Mouse (Mus musculus) CH12.LX (cell line): Measurements from ENCODE around the gene Fpgt. TPM values are rescaled to one million over a fixed set of nuclear protein-coding genes. Genes with fewer than 3 reads are reported as not detected.

ENCODE experiments used
- DNase-seq: peaks from one replicate; pipeline ENCODE4 v3.0.0-alpha.2; 2013; ENCODE audit errors: extremely low read depth
- H3K27ac ChIP-seq: 2 replicates; pipeline ENCODE4 v1.5.1; 2012; ENCODE audit warnings: low read depth, mild to moderate bottlenecking, control low read depth, moderate library complexity; ENCODE audit not compliant: insufficient read depth
- H3K27me3 ChIP-seq: replicated peaks from 2 replicates; pipeline ENCODE3; 2012; ENCODE audit warnings: inconsistent platforms
- H3K36me3 ChIP-seq, 2 experiments: replicated peaks in 1 of 2; 2 replicates each; pipeline versions ENCODE3 to v1.6.1; 2012; ENCODE audit warnings: inconsistent platforms in 1 of 2, low read length in 1 of 2, mild to moderate bottlenecking in 1 of 2, mixed read lengths in 1 of 2, moderate library complexity in 1 of 2; ENCODE audit not compliant: control insufficient read depth in 1 of 2, insufficient read depth in 1 of 2
- H3K4me1 ChIP-seq, 2 experiments: 2 replicates each; pipeline ENCODE4 v1.6.1; 2012; ENCODE audit warnings: inconsistent platforms in 1 of 2, moderate library complexity in 1 of 2; ENCODE audit not compliant: insufficient read depth in 2 of 2, control insufficient read depth in 1 of 2
- H3K4me2 ChIP-seq: 2 replicates; pipeline ENCODE4 v1.6.1; 2012; ENCODE audit warnings: low read depth, mild to moderate bottlenecking, control low read depth; ENCODE audit not compliant: poor library complexity, insufficient read depth, severe bottlenecking
- H3K4me3 ChIP-seq, 3 experiments: fragments of 150-350 bp in 1 of 3; sonication (generic) in 1 of 3; replicated peaks in 1 of 3; 2 replicates each; pipeline versions ENCODE3 to v1.5.1; 2011 to 2012; ENCODE audit warnings: low read depth in 2 of 3, low read length in 2 of 3, mild to moderate bottlenecking in 2 of 3, moderate library complexity in 2 of 3, control low read depth in 1 of 3, improper control_type of control experiment in 1 of 3, inconsistent platforms in 1 of 3, mixed read lengths in 1 of 3; ENCODE audit not compliant: poor library complexity in 1 of 3
- H3K79me2 ChIP-seq: replicated peaks from 2 replicates; pipeline ENCODE4 v1.6.1; 2012; ENCODE audit warnings: mild to moderate bottlenecking, moderate library complexity; ENCODE audit not compliant: control insufficient read depth, poor library complexity, insufficient read depth, severe bottlenecking; ENCODE audit errors: extremely low read depth
- H3K9ac ChIP-seq: 2 replicates; pipeline ENCODE4 v1.6.1; 2012; ENCODE audit warnings: low read depth, mild to moderate bottlenecking, control low read depth, moderate library complexity; ENCODE audit not compliant: insufficient read depth
- H3K9me3 ChIP-seq: replicated peaks from 2 replicates; pipeline ENCODE3; 2012; ENCODE audit warnings: low read length, inconsistent platforms, mixed read lengths
- CTCF ChIP-seq, 2 experiments: IDR thresholded peaks in 1 of 2; conservative IDR thresholded peaks in 1 of 2; 2 replicates each; pipeline ENCODE4 v1.5.1; 2011 to 2012; ENCODE audit warnings: low read depth in 2 of 2, low read length in 2 of 2, improper control_type of control experiment in 1 of 2, inconsistent platforms in 1 of 2, mild to moderate bottlenecking in 1 of 2, moderate library complexity in 1 of 2
- ELF1 ChIP-seq: IDR thresholded peaks from 2 replicates; pipeline ENCODE4 v1.6.1; 2014; ENCODE audit warnings: low read depth, mild to moderate bottlenecking, inconsistent platforms, low read length, improper control_type of control experiment
- EP300 ChIP-seq: IDR thresholded peaks from 2 replicates; pipeline ENCODE4 v1.6.1; 2011; ENCODE audit warnings: low read length, improper control_type of control experiment
- GABPA ChIP-seq: IDR thresholded peaks from 2 replicates; pipeline ENCODE4 v1.6.1; 2012; ENCODE audit warnings: low read depth, low read length, improper control_type of control experiment, inconsistent platforms; ENCODE audit not compliant: insufficient replicate concordance
- IRF4 ChIP-seq: IDR thresholded peaks from 2 replicates; pipeline ENCODE4 v1.6.1; 2014; ENCODE audit warnings: low read depth, mild to moderate bottlenecking, inconsistent platforms, low read length, improper control_type of control experiment
- KAT2A ChIP-seq: IDR thresholded peaks from 2 replicates; pipeline ENCODE4 v1.6.1; 2012; ENCODE audit warnings: low read length, improper control_type of control experiment, inconsistent platforms; ENCODE audit not compliant: insufficient replicate concordance
- MAX ChIP-seq: IDR thresholded peaks from 2 replicates; pipeline ENCODE4 v1.6.1; 2011; ENCODE audit warnings: low read length, improper control_type of control experiment
- NELFE ChIP-seq: IDR thresholded peaks from 2 replicates; pipeline ENCODE4 v1.6.1; 2011; ENCODE audit warnings: low read depth, low read length, improper control_type of control experiment
- RAD21 ChIP-seq: IDR thresholded peaks from 2 replicates; pipeline ENCODE4 v1.6.1; 2011; ENCODE audit warnings: low read depth, mild to moderate bottlenecking, low read length, improper control_type of control experiment, moderate library complexity
- RCOR1 ChIP-seq: conservative IDR thresholded peaks from 2 replicates; pipeline ENCODE4 v1.6.1; 2012; ENCODE audit warnings: low read depth, mild to moderate bottlenecking, inconsistent platforms, low read length, improper control_type of control experiment
- SMC3 ChIP-seq: IDR thresholded peaks from 2 replicates; pipeline ENCODE4 v1.6.1; 2011; ENCODE audit warnings: low read depth, low read length, improper control_type of control experiment
- TBP ChIP-seq: conservative IDR thresholded peaks from 2 replicates; pipeline ENCODE4 v1.6.1; 2011; ENCODE audit warnings: low read depth, low read length, improper control_type of control experiment
- ZKSCAN1 ChIP-seq: IDR thresholded peaks from 2 replicates; pipeline ENCODE4 v1.6.1; 2012; ENCODE audit warnings: low read depth, inconsistent platforms, low read length, improper control_type of control experiment, borderline replicate concordance
- dilution Hi-C: fragments of 300-500 bp; cut with MboI; formaldehyde crosslinking; loops from 2 replicates; pipeline ENCODE4 v1.14.3; 2020; ENCODE audit warnings: low sequenced_read_pairs; ENCODE audit not compliant: extremely low pct_unique_long_range_greater_than_20kb, extremely low pct_ligation_motif_present
- in situ Hi-C: fragments of 300-500 bp; cut with MboI; formaldehyde crosslinking; loops from 3 replicates; pipeline ENCODE4 v1.14.3; 2019; ENCODE audit warnings: low sequenced_read_pairs, low pct_ligation_motif_present, low pct_unique_long_range_greater_than_20kb, mixed read lengths
- polyA plus RNA-seq: library from polyadenylated mRNA; unstranded; fragments of >175 nt; gene quantifications from 2 replicates; pipeline ENCODE4 v1.2.1, GENCODE M21; 2012; ENCODE audit warnings: low read depth; ENCODE audit not compliant: insufficient read length
- total RNA-seq, 2 experiments: library from RNA; depleted of rRNA; stranded (reverse); fragments of 300-350 nt in 1 of 2; fragments of >200 nt in 1 of 2; gene quantifications; 2 replicates each; pipeline ENCODE4 v1.2.3; 2012 to 2014

Gene Fpgt
- total and polyA plus RNA-seq, 3 experiments, result 16.2 to 52.3 (median 16.7) TPM

DNA sequence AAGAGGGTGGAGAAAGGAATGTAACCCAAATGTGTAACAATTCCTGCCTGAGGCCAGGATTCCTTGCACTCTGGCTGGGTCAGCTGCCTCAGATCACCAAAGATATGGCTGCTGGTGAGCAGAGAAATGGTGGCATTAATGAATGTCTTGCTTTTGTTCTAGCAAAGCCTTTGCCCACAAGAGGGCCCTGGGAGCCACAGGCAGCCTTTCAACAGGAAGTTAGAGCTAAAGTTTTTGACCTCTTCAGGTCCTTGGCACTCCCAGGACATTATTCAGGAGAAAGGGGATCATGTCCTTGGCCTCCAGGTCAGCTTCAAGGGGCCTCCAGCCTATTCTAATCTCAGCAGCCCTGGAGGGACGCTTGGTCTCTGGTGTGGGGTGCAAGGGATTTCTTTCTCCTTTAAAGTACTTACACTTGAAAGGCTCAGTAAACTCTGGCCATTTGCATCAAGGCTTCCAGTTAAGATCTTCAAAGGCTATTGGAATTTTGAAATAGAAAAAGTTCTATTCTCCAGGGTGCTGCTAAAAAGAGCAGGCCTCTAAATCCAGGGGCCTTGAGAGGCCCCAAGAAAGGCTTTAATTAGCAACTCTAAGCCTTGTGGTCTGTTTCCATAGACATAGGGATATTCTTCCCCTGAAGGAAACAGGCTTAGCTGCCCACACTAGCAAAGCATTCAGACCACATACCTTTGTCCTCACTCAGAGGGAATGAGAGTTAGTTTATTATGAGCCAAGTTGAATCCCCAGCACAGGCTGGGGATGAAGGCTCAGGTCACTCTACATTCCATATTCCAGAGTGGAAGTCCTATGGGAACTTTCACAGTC lies 54.0 kb downstream of the Fpgt start:
- no peak overlapping the region for H3K4me3 ChIP-seq
- in situ Hi-C loops (no loop called here), dilution Hi-C loops (no loop called here)
- no peaks in the 10 kb centered on the region for H3K4me1 ChIP-seq
- H3K27ac ChIP-seq, result no peak overlapping the region
- DNase-seq, result peak; percentile 40
- H3K27me3 ChIP-seq, result no peaks in the 10 kb centered on the region
- no peak overlapping the region for H3K9ac ChIP-seq
- H3K79me2 ChIP-seq, result no peaks in the 10 kb centered on the region
- TF ChIP-seq IRF4, result no peak
- TF ChIP-seq EP300, result no peak
- no peak for TF ChIP-seq NELFE
- no peak for TF ChIP-seq MAX
- TF ChIP-seq CTCF (conservative IDR thresholded peaks at IDR 0.05 in 1 of 2, IDR thresholded peaks at IDR 0.05 in 1 of 2; ENCODE audit: low read depth in 2 of 2, low read length in 2 of 2), result peak in 1 of 2 experiments; percentile 46; a peak in 2 of 4 replicates
- TF ChIP-seq ZKSCAN1, result no peak
- TF ChIP-seq KAT2A, result no peak
- no peak for TF ChIP-seq TBP
- TF ChIP-seq ELF1, result no peak
- TF ChIP-seq GABPA, result no peak
- TF ChIP-seq RCOR1, result no peak
- TF ChIP-seq SMC3, result peak; percentile 44
- TF ChIP-seq RAD21, result peak; percentile 39
- no peaks in the 10 kb centered on the region for H3K9me3 ChIP-seq
- no peaks in the 10 kb centered on the region for H3K36me3 ChIP-seq
- no peak overlapping the region for H3K4me2 ChIP-seq

Other genes with a start within 250 kb of the Fpgt start
- gene Tnni3k, start 38.0 kb downstream of the Fpgt start, total RNA-seq (2012; rRNA removed), result not detected in 2 replicates
- 0.07 TPM in 1 of 2 replicates, not detected in the other for gene Tnni3k, start 38.0 kb downstream of the Fpgt start, total RNA-seq (2014; rRNA removed)
- gene Tnni3k, start 38.0 kb downstream of the Fpgt start, polyA plus RNA-seq, result 0.11 TPM in 1 of 2 replicates, not detected in the other
- 0.68 and 0.71 TPM in 2 replicates for gene Lrriq3, start within 50 bp of the Fpgt start, total RNA-seq (2012; rRNA removed)
- gene Lrriq3, start within 50 bp of the Fpgt start, total RNA-seq (2014; rRNA removed), result 1.7 and 1.9 TPM in 2 replicates
- 0.51 and 0.82 TPM in 2 replicates for gene Lrriq3, start within 50 bp of the Fpgt start, polyA plus RNA-seq